Mouse (Mus musculus): ENCODE results near the gene Bcl3.
"Not testable (repeated sequence)": the region's sequence is repeated elsewhere in the genome, so short reads cannot be mapped to it uniquely, and the experiment has no call there.

Bcl3 gene

DNA sequence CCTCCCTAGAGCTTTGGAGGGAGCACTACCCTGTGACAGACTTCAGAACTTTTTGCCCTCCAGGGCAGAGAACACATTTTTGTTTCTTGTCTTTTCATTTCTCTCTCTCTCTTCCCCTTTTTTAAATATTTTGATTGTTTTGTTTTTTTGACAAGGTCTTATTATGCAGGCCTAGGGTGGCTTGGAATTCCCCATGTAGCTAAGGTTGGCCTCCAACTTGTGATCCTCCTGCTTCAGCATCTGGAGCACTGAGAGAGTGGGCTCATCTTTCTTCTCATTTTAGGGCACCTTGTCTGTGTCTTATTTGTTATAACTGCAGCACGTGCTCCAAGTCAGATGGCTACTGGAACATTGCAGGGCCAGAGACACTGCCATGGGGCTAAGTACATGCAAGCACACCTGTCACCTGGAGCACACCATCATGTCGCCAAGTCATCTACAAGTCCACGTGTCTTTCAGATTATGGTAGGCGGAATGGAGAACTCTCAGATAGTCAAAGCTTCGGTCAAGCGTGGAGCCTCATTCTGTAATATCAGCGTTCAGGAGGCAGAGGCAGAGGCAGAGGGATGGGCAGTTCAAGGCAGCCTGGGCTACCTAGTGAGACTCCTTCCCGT lies 16.1 kb downstream of the Bcl3 start:
- no peak for DNase-seq (ENCODE audit: low read depth, low spot score)

DNA sequence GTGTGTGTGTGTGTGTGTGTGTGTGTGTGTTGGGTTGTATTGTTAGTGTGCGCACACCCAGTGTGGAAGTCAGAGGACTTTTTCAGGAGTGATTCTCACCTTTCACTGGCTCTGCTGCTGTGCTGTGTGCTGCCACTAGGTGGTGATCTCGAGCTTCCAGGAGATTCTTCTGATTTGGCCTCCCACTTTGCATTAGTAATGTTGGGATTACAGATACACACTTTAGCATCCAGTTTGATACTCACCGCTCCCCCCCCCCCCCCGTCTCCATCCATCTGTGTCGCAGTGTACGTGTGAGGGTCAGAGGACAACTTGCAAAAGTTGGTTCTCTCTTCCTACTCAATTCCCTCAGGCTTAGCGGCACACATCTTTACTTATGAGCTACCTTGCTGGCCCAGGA lies 19.6 kb downstream of the Bcl3 start:
- peak; percentile 58 for DNase-seq (ENCODE audit: low read depth, low spot score)

DNA sequence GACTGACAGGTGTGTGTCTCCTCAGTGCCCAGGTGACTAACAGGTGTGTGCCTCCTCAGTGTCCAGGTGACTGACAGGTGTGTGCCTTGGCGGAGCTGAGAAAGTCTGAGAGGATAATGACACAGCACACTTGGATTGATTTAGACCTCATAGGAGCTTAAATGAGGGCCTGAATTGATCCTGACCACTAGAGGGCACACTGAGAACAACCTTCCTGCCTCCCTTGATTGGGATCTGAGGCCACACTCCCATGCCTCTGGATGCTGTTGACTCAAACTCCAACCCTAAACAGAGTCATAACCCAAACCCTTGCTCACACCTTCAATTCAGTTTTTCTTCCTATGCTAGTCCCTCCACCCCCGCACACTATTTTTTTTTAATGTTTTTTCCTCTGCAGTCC lies 21.8 kb downstream of the Bcl3 start:
- DNase-seq (ENCODE audit: low read depth, low spot score) = peak; percentile 85

DNA sequence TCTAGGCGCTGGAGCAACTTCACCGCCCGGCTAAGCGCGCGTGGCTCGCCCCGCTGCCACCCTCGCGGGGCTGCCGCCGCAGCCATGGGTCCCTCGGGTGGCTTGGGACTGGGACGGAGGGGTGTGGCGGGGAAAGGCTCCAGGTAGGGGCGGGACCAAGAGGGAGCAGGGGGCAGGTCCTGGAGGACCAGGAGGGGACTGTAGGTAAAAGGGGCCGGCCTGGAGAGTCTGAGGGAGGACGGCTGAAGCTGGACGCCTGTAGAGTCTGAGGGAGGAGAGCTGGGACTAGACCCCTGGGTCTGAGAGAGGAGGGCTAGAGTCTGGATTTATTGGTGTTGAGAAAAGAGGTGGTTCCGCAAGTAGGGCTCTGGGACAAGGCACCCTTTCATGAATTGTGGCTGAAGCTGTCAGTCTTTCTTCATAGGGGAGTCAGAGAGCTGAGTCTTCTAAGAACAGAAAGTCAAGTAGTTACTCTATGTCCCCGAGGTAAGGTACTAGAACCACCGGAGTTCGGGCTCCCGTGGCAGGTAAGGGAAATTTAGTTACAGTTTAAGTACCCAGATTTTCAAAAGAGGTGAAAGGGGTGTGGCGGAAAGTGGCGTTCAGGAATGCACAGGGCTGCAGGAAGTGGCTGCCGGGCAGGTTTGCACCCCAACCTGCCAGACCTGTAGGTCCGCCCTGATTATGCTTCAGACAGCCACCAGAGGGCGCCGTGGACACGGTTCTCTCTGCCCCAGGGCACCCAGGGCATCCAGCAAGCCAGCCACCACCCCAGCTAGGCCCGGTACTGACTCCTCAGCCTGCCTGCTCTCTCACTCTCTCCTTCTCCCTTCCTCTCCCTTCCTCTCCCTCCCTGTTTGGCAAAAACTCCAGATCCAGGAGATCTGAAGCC lies 25.6 kb downstream of the Bcl3 start, which contains the start of gene Cblc:
Gene Cblc (minus strand): TSS at position 113 of the 892 bp plus-strand sequence.
- peak; percentile 91 for DNase-seq (ENCODE audit: low read depth, low spot score)

DNA sequence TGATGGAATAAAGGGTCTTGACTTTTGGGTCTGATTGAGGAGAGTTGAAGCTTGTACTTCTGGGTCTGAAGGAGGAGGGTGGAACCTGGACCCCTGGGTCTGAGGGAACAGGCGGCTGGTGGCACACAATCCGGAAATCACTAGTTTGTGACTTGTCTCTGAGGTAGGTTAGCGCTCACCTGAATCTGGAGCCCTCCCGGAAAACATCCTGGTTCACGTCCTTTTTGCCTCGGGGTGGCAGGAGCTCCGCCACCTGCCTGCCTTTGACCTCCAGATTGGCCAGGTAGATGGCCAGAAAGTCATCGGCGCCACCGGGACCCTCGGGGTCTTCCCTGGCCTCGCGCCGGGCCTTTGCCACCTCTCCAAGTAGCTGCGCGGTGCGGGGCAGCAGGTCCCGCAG lies 26.3 kb downstream of the Bcl3 start:
- DNase-seq (ENCODE audit: low read depth, low spot score) = peak; percentile 52

DNA sequence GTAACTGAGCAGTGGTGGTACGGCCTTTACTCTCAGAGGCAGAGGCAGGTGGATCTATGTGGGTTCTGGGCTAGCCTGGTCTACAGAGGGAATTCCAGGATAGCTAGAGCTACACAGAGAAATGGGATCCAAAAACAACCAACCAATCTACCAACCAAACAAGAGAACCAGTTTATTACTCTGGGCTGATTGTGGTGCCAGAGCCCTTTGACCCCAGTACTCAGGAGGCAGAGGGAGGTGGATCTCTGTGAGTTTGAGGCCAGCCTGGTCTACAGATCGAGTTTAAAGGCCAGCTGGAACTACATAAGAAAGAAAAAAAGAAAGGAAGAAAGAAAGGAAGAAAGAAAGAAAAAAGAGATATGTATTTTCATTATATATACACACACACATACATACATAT lies 27.3 kb downstream of the Bcl3 start:
- DNase-seq (ENCODE audit: low read depth, low spot score) = no peak

DNA sequence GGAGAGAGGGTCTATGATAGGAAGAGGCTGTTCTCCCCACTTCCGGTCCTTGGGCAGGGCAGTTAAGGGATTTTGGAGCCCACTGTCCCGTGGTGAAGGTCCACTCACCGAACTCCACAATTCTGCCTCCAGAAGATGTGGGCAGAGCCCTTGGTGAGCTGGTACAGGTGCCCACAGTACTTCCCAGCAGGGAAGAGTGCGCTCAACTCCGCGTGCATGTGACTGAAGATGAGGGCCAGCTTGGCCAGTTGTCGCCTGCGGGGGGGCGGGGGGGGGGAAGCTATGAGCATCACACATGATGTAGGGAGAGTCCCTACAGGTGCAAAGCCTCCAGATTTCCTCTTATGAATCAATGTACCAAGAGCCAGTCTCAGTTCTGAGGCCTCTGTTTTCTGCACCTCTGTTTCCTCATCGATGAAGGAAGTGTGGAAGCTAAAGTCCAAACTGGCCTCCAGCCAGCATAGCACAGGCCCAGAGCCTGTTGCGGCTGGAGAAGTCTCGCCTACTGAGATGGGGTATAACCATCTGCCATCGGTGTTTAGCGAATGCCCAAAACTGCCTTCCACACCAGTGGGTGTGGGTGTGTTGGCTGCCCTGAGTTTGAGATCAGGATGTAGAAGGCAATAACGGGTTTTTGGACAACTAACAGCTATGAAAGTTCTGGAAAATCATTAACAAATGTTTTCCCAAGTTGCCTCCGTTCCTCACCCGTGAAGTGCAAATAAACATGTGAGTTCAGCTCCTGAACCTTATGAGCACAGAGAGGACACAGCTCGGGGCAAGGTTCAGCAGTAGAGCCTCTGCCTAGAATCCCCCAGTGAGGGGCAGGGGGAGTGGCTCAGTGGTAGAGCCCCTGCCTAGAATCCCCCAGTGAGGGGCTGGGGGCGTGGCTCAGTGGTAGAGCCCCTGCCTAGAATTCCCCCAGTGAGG lies 29.6 kb downstream of the Bcl3 start:
- no peak for DNase-seq (ENCODE audit: low read depth, low spot score)

DNA sequence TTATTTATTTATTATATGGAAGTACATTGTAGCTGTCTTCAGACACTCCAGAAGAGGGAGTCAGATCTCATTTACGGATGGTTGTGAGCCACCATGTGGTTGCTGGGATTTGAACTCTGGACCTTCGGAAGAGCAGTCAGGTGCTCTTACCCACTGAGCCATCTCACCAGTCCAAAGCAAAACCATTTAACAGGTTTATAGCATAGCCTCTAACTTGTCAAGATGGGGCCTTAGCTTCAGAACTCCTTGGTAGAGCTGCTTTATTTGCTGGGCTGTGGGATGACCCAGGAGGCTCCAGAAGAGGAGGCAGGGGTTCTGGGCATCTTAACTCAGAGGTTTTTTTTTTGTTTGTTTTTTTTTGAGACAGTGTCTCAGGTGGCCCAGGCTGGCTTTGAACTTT lies 31.1 kb downstream of the Bcl3 start:
- not testable (repeated sequence) for DNase-seq (ENCODE audit: low read depth, low spot score)

DNA sequence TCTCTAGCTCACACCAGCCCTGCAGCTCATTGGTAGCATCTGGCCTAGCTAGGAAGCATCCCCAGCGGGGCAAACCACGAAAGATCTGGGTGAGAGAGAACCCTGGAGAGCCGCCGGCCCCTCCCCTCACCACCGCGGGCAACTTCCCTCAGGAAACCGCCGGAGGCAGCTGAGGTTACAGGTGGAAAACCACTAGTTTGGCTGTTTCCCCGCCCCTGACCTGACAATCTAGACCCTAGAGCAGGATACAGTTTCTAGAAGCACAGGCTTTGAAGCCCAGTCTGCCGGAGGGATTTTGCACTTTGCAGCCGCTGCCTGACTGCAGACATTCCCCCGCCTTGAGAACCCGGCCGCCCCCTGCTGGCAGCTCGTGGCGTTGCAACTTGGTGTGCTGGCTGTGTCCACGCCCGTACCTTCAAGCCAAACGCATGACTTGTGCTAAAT lies 32.6 kb downstream of the Bcl3 start:
- DNase-seq (ENCODE audit: low read depth, low spot score) = peak; percentile 86

DNA sequence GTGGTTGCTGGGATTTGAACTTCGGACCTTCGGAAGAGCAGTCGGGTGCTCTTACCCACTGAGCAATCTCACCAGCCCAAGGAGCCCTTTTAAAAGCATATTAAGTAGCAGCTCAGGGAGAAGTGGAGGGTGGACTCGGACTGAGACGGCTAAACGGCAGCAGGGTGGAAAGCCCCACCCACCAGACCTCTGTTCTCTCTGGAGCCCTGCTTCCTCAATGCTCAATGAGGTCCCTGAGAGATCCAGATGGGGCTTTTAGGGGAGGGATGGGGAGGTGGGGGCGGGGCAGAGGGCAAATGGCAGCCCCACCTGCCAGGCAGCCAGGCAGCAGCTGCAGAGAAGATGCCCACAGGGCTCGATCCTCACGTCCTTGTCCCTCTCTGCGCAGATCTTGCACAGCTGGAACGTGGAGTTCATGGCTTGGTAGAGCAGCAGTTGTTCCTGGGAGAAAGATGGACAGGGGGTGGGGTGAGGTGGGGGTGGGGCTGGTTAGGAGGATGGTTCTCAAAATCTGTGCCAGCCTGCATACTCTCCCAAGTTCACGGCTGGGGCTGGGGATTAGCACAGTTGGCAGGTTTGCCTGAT lies 36.6 kb downstream of the Bcl3 start:
- no peak for DNase-seq (ENCODE audit: low read depth, low spot score)

DNA sequence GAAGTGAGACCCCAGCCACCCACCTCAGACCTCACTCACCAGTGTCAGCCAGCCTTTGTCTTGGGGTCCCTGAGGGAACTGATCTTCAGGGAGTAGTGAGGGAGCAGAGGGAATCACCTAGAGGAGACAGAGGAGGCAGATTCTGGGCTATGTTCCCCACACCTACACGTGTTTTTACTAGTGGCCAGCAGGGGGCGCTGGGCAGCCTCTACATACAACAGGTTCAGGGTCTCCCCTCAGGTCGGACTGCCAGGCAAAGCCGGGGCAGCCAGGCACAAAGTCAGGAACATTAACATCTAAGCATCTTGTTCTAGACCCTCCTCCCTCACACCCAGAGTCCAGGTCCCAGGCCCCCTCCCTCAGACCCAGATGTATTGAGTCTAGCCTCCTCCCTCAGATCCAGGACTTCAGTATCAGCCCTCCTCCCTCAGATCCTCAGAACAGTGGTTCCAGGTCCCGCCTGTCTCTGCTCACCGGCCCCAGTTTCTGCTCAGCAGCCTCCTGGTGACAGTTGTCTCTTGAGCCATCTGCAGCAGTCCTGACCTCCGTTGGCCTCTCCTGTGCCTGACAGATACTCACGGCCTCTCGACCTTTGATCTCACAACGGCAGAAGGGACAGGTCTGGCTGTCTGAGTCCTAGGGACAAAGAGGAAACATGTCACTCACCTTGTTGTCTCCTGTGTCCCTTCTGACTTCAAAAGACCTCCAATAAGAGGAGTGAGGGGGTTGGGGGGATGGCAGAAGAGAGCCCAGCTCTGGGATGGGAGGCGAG lies 37.6 kb downstream of the Bcl3 start:
- no peak for DNase-seq (ENCODE audit: low read depth, low spot score)

DNA sequence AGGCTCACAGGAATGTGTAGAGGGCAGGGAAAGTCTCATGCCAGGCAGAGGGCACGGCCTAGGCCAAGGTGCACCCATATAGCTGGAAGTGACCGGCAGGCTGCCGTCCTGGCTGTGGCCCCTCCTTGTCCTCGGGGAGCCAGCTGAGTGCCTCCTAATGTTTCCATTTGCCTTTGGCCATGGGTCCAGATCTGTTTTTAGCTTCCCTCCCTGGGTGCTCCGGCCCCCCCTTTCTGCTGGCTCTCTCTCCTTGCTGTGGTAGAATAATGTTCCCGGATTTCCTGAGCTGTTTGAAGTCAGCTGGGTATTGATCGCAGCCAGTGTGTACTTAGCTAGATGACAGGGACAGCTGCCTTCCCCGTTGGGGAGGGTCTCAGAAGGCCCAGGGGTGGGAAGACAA lies 38.9 kb downstream of the Bcl3 start:
- DNase-seq (ENCODE audit: low read depth, low spot score) = no peak

DNA sequence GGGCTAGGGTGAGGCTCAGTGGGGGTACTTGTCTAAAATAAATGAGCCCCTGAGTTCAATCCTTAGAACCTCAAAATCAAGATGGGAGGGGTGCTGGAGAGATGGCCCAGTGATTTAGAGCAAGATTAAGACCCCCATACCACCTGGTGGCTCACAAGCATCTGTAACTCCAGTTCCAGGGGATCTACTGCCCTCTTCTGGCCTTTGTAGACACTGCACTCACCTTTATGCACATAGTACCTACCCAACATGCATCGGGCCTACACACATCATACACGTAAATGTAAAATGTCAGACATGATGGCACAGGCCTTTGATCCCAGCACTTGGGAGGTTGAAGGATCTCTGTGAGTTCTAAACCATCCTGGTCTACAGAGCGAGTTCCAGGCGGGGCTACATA lies 39.9 kb downstream of the Bcl3 start:
- peak; percentile 95 for DNase-seq (ENCODE audit: low read depth, low spot score)

DNA sequence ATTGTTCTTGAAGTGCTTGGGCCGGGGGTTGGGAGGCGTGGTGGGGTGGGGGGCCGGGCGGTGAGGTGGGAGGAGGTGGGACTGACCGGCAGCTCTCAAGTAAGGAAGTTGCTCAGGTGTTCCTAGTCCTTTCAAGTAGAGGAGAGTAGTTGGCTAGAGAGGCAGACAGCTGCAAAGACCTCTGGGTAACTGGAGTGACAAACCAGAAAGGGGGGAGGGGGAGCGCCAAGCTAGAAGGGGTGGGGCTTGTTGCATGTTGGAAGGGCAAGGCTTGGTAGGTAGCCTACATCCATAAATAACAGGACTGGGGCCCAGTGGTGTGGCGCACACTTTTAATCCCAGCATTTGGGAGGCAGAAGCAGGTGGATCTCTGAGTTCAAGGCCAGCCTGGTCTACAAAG lies 40.8 kb downstream of the Bcl3 start:
- peak; percentile 95 for DNase-seq (ENCODE audit: low read depth, low spot score)

DNA sequence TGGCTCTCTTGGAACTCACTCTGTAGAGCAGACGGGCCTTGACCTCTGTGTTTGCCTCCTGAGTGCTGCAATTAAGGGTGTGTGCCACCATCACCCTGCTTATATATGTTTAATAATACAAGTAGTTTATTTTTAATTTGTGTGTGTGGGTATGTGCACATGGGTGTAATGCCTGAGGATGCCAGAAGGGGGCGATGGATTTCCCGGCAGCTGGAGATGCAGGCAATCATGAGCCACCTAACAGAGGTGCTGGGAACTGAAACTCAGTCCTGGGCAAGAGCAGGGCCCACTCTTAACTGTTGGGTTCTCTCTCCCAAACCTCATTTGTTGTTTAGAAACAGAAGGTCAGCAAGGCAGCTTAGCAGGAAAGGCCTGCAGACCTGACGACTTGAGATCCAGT lies 42.7 kb downstream of the Bcl3 start:
- peak; percentile 56 for DNase-seq (ENCODE audit: low read depth, low spot score)

DNA sequence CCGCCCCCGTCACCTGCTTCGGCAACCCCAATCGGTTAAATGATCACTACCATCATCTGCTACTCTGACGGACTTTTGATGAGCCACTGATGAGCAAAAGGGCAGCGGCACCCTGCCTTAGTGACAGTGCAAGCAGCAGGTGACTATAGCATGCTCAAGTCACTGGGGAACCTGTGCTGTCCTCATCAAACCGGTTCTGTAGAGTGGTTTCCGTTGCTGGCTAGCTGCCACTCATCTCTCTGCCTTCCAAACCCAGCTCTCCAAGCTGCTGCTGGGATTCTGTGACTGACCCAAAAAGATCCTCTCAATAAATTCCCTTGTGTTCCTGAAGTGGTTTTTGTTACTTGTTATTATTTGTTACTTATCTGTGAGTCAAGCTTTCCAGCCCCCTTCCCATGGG lies 43.9 kb downstream of the Bcl3 start:
- DNase-seq (ENCODE audit: low read depth, low spot score) = peak; percentile 48

DNA sequence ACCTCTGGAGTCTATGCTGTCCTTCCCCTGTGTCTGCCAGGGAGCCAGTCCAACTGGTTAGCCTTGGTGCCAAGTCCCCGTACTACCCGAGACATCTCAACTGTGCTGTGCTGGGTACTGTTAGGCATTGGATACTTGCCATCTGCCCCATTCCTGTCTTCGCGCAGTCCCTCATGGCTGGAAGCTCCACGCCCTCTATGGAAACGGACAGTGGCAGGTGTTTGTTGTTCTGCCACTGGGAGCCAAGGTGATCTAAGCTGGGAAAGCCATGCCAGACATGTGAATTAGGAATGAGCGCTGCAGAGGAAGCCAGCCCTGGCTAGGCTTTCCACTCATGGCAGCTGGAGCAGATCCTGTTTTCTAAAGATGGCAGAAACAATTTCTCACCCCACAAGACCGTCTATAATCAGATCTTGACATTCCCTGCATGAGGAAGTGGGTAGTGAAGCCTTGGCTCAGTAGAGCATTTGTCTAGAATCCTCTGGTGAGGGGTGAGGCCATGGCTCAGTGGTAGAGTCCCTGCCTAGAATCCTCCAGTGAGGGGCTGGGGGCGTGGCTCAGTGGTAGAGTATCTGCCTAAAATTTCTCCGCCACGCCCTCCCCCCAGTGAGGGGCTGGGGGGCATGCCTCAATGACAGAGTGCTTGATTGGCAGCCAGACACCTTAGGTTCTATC lies 45.4 kb downstream of the Bcl3 start:
- no peak for DNase-seq (ENCODE audit: low read depth, low spot score)

DNA sequence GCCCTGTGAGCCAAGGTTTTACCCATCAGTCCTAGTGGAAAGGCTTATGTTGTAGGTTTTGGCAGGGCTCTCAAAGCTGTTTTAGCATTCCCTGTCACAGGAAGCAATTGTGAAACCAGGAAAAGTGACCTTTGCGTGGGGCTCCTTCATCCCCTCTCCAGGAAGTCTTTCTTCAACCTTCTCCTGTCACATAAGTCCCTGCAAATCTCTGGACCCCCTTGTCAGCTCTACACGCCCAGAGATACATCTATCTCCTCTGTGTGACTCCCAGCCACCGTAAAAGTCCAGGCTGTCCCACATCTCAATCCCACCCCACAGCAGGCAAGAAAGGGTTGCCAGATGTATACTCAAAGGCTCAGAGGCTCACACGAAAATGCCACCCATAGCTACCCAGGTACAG lies 50.9 kb downstream of the Bcl3 start:
- no peak for DNase-seq (ENCODE audit: low read depth, low spot score)

DNA sequence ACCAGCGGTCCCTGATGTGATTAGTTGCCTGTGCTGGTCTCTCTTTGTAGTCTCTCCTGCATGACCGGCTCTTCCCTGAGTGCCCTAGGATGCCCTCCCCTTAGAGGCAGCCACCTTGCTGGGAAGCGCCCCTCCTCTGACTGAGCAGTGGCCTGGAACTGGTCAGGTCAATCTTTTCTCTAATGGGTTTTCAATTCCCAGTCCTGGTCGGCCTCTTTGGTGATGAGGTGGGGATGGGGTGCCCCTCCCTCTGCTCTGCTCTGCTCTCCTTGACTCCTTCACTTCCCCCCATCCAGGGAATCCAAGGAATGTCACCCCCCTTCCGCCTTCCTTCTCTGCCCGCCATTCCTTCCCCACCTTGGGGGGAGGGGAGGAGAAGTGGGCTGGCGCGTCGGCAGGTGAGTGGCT lies 51.6 kb downstream of the Bcl3 start, which contains the start of gene Bcam:
Gene Bcam (minus strand): TSS at position 33 of the 408 bp plus-strand sequence.
- peak; percentile 93 for DNase-seq (ENCODE audit: low read depth, low spot score)

DNA sequence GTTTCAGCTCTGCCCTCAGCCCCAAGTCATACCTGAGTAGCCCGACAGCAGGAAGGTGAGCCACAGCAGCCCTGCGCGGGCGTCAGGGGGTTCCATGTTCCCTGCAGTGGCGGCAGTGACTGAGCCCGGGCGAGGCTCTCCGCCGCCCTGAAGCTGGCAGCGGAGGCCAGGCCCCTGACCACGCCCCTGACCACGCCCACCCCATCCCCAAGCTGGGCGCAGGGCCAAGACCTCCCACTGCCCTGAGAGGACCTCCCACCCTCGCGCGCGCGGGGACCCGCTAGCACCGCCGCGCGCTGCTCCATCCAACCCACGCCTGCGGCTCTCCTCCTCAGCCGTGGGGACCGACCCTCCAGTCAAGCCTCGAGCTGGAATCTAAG lies 52.2 kb downstream of the Bcl3 start:
- DNase-seq (ENCODE audit: low read depth, low spot score) = peak; percentile 89
